Mouse (Mus musculus): ENCODE measurements around the gene Pex3. TPM values are rescaled to one million over a fixed set of nuclear protein-coding genes. Genes with fewer than 3 reads are reported as not detected.

Pex3 gene
- polyA plus RNA-seq, 1 experiment, result 2.3 TPM

DNA sequence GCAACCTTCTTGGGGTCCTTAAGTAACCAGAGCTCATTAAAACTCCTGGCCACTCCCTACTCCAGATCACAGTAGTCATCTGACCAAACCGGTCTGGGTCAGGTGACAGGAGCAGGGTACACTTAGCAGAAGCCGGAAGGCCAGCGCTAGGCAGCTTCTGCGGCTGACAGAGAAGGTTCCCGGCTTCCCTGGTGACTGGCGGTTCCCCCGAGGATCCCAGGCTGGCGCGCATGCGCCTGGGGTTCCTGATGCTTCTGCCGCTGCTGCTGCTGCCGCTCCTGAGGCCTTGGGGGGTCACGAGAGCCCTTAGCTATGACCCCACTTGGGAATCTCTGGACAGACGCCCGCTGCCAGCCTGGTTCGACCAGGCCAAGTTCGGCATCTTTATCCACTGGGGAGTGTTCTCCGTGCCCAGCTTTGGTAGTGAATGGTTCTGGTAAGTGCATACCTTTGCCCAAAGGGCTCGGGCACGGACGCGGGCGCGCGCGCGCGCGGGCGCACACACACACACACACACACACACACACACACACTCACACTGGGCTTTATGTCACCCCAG is 51.9 kb downstream of the Pex3 start:
- Histone ChIP-seq H3K36me3 (ENCODE audit: control insufficient read depth, insufficient read depth, low read length) (peaks cover 8% of the 10 kb centered on the region), H3K27me3 (ENCODE audit: control insufficient read depth, insufficient read depth, low read length) (no peaks in the 10 kb centered on the region), H3K27ac (ENCODE audit: insufficient read depth, low read depth, low read length) (peak overlapping the region; percentile 84), H3K4me3 (ENCODE audit: low read depth, low read length) (peak overlapping the region; percentile 90), H3K4me1 (ENCODE audit: control insufficient read depth, insufficient read depth, insufficient read length, low read length) (peaks cover 4% of the 10 kb centered on the region; the same call in 1 of the 2 replicates)
- TF ChIP-seq POLR2A (IDR thresholded peaks at IDR 0.05; ENCODE audit: low read depth, low read length), result peak; percentile 73
- TF ChIP-seq CTCF (IDR thresholded peaks at IDR 0.05; ENCODE audit: extremely low read depth, insufficient read length, insufficient replicate concordance, low read depth, low read length), result no peak
- WGBS, result under 1% methylated on average over 30 of the region's 30 CpGs

DNA sequence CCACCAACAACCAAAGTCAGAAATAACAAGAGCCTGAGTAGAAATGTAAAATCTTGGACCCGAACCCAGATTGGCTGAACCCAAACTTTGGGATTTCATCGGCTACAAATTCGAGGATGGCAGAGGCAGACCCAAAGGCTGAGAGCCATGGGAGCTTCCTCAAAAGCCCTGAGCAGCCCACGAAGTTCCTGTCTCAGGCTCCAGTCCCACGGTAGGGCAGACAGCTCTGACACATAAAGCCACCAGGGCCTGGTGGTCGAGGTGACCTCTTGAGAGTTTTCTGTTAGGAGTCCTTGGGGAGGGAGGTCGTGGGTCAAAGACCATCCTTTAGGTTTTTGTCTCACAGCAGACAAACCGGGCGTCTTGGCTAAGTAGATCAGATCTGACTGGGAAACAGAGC is 52.5 kb downstream of the Pex3 start:
- H3K27me3 ChIP-seq (ENCODE audit: control insufficient read depth, insufficient read depth, low read length), result no peaks in the 10 kb centered on the region
- WGBS, result 26% methylated on average over 9 of the region's 9 CpGs
- peaks cover 6% of the 10 kb centered on the region for H3K36me3 ChIP-seq (ENCODE audit: control insufficient read depth, insufficient read depth, low read length)
- TF ChIP-seq CTCF (IDR thresholded peaks at IDR 0.05; ENCODE audit: extremely low read depth, insufficient read length, insufficient replicate concordance, low read depth, low read length) (no peak), POLR2A (IDR thresholded peaks at IDR 0.05; ENCODE audit: low read depth, low read length) (no peak)
- peaks cover 4% of the 10 kb centered on the region; the same call in 1 of the 2 replicates for H3K4me1 ChIP-seq (ENCODE audit: control insufficient read depth, insufficient read depth, insufficient read length, low read length)
- peak overlapping the region; percentile 90 for H3K4me3 ChIP-seq (ENCODE audit: low read depth, low read length)
- peak overlapping the region; percentile 84 for H3K27ac ChIP-seq (ENCODE audit: insufficient read depth, low read depth, low read length)

DNA sequence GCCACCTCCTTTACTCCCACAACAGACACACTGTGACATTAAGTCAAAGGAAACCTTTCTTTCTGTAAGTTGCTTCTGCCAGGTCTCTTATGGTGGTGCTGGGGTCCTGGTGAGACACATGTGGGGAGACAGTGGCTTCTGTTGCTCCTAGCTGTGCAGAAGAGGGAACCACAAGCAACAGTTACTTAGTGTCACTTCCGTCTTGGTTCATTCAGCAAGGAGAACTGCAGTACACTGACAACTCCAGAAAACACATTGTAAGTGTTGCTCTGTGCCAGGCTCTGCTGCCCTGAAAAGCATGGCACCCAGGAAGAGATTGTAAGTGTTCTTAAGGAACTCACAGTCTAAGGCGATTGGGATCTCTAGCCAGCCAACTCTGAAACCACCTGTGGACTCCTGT is 53.6 kb downstream of the Pex3 start, which contains the start of gene Fuca2:
Gene Fuca2 (plus strand): TSS at position 210 of the 400 bp plus-strand sequence.
- Histone ChIP-seq H3K27me3 (ENCODE audit: control insufficient read depth, insufficient read depth, low read length) (no peaks in the 10 kb centered on the region), H3K4me3 (ENCODE audit: low read depth, low read length) (no peak within 1 kb of the TSS), H3K4me1 (ENCODE audit: control insufficient read depth, insufficient read depth, insufficient read length, low read length) (peaks cover 6% of the 10 kb centered on the region), H3K36me3 (ENCODE audit: control insufficient read depth, insufficient read depth, low read length) (0 out of 2 replicates have a peak, but pooled peaks cover 2% of the 10 kb centered on the region), H3K27ac (ENCODE audit: insufficient read depth, low read depth, low read length) (0 out of 2 replicates have a peak within 1 kb of the TSS, but pooled peaks have one; percentile 84)
- TF ChIP-seq CTCF (IDR thresholded peaks at IDR 0.05; ENCODE audit: extremely low read depth, insufficient read length, insufficient replicate concordance, low read depth, low read length) (no peak), POLR2A (IDR thresholded peaks at IDR 0.05; ENCODE audit: low read depth, low read length) (no peak)
- WGBS, result 81% methylated on average over 2 of the region's 2 CpGs

GRCm38 (mm10) chr10:13496315-13496714 is 56.6 kb downstream of the Pex3 start:
- Histone ChIP-seq H3K36me3 (ENCODE audit: control insufficient read depth, insufficient read depth, low read length) (no peaks in the 10 kb centered on the region), H3K27me3 (ENCODE audit: control insufficient read depth, insufficient read depth, low read length) (no peaks in the 10 kb centered on the region), H3K4me1 (ENCODE audit: control insufficient read depth, insufficient read depth, insufficient read length, low read length) (peaks cover 7% of the 10 kb centered on the region), H3K27ac (ENCODE audit: insufficient read depth, low read depth, low read length) (no peak overlapping the region), H3K4me3 (ENCODE audit: low read depth, low read length) (no peak overlapping the region)
- WGBS, result 80% methylated on average over 3 of the region's 3 CpGs
- TF ChIP-seq CTCF (IDR thresholded peaks at IDR 0.05; ENCODE audit: extremely low read depth, insufficient read length, insufficient replicate concordance, low read depth, low read length) (no peak), POLR2A (IDR thresholded peaks at IDR 0.05; ENCODE audit: low read depth, low read length) (no peak)

- TF ChIP-seq POLR2A (IDR thresholded peaks at IDR 0.05; ENCODE audit: low read depth, low read length) (no peak), CTCF (IDR thresholded peaks at IDR 0.05; ENCODE audit: extremely low read depth, insufficient read length, insufficient replicate concordance, low read depth, low read length) (no peak)
- 40% methylated on average over 9 of the region's 9 CpGs for WGBS
- no peaks in the 10 kb centered on the region for H3K27me3 ChIP-seq (ENCODE audit: control insufficient read depth, insufficient read depth, low read length)
- H3K36me3 ChIP-seq (ENCODE audit: control insufficient read depth, insufficient read depth, low read length), result no peaks in the 10 kb centered on the region
- H3K4me1 ChIP-seq (ENCODE audit: control insufficient read depth, insufficient read depth, insufficient read length, low read length), result peaks cover 3% of the 10 kb centered on the region
- H3K4me3 ChIP-seq (ENCODE audit: low read depth, low read length), result no peak overlapping the region
- H3K27ac ChIP-seq (ENCODE audit: insufficient read depth, low read depth, low read length), result peak overlapping the region; percentile 17; the same call in 1 of the 2 replicates
These were observed 58.8 kb downstream of the Pex3 start for GRCm38 (mm10) chr10:13493978-13494686.

- 74% methylated on average over 6 of the region's 6 CpGs for WGBS
- no peak overlapping the region for H3K4me3 ChIP-seq (ENCODE audit: low read depth, low read length)
- no peak for TF ChIP-seq CTCF (IDR thresholded peaks at IDR 0.05; ENCODE audit: extremely low read depth, insufficient read length, insufficient replicate concordance, low read depth, low read length)
- no peak for TF ChIP-seq POLR2A (IDR thresholded peaks at IDR 0.05; ENCODE audit: low read depth, low read length)
- H3K27me3 ChIP-seq (ENCODE audit: control insufficient read depth, insufficient read depth, low read length), result no peaks in the 10 kb centered on the region
- H3K4me1 ChIP-seq (ENCODE audit: control insufficient read depth, insufficient read depth, insufficient read length, low read length), result peaks cover 6% of the 10 kb centered on the region
- no peaks in the 10 kb centered on the region for H3K36me3 ChIP-seq (ENCODE audit: control insufficient read depth, insufficient read depth, low read length)
- H3K27ac ChIP-seq (ENCODE audit: insufficient read depth, low read depth, low read length), result no peak overlapping the region
These were observed 63.3 kb downstream of the Pex3 start for GRCm38 (mm10) chr10:13489671-13490070.

- H3K4me3 ChIP-seq (ENCODE audit: low read depth, low read length), result no peak overlapping the region
- no peaks in the 10 kb centered on the region for H3K27me3 ChIP-seq (ENCODE audit: control insufficient read depth, insufficient read depth, low read length)
- peaks cover 3% of the 10 kb centered on the region; the same call in 1 of the 2 replicates for H3K4me1 ChIP-seq (ENCODE audit: control insufficient read depth, insufficient read depth, insufficient read length, low read length)
- TF ChIP-seq CTCF (IDR thresholded peaks at IDR 0.05; ENCODE audit: extremely low read depth, insufficient read length, insufficient replicate concordance, low read depth, low read length) (no peak), POLR2A (IDR thresholded peaks at IDR 0.05; ENCODE audit: low read depth, low read length) (no peak)
- 86% methylated on average over 4 of the region's 4 CpGs for WGBS
- no peak overlapping the region for H3K27ac ChIP-seq (ENCODE audit: insufficient read depth, low read depth, low read length)
- no peaks in the 10 kb centered on the region for H3K36me3 ChIP-seq (ENCODE audit: control insufficient read depth, insufficient read depth, low read length)
These were observed 67.0 kb downstream of the Pex3 start for GRCm38 (mm10) chr10:13485958-13486357.

Data from small intestine, adult 2 months (tissue).